Mouse (Mus musculus) stomach, embryonic 16.5 days (tissue): ENCODE measurements at regions not wholly inside any gene's neighbourhood (a gene's known extent, or its start where the extent isn't known, plus 50 kb on each side); places are given as distances from the start of the nearest gene placed in this dataset.
A peak's percentile ranks its signal among the peaks of the same experiment; 100 is the strongest.

Experiments used
- ATAC-seq: fragments of 200-750 bp; cut with Nextera tagmentation; 2 replicates; pipeline ENCODE4 v1.8.0; 2017; ENCODE audit warnings: moderate number of reproducible peaks, moderate TSS enrichment; ENCODE audit not compliant: insufficient read depth, low FRiP score
- H3K27ac ChIP-seq: fragments of 300-500 bp; sonication (generic); 2 replicates; pipeline ENCODE4 v1.5.1; 2014; ENCODE audit warnings: low read length
- H3K27me3 ChIP-seq: fragments of 300-500 bp; sonication (generic); 2 replicates; pipeline ENCODE4 v1.6.1; 2014; ENCODE audit warnings: low read length, control low read depth, mixed read lengths; ENCODE audit not compliant: control insufficient read depth, insufficient read depth
- H3K36me3 ChIP-seq: fragments of 300-500 bp; sonication (generic); 2 replicates; pipeline ENCODE4 v1.6.1; 2014; ENCODE audit warnings: low read length; ENCODE audit not compliant: control insufficient read depth, insufficient read depth
- H3K4me1 ChIP-seq: fragments of 300-500 bp; sonication (generic); 2 replicates; pipeline ENCODE4 v1.6.1; 2014; ENCODE audit warnings: low read length, control low read depth, mixed read lengths; ENCODE audit not compliant: control insufficient read depth, insufficient read depth
- H3K4me2 ChIP-seq: fragments of 300-500 bp; sonication (generic); 2 replicates; pipeline ENCODE4 v1.6.1; 2014; ENCODE audit warnings: low read depth, low read length, mixed read lengths
- H3K4me3 ChIP-seq: fragments of 300-500 bp; sonication (generic); replicated peaks from 2 replicates; pipeline ENCODE4 v1.5.1; 2014; ENCODE audit warnings: mild to moderate bottlenecking, low read length
- H3K9ac ChIP-seq: fragments of 300-500 bp; sonication (generic); 2 replicates; pipeline ENCODE4 v1.6.1; 2014; ENCODE audit warnings: low read length
- H3K9me3 ChIP-seq: fragments of 300-500 bp; sonication (generic); replicated peaks from 2 replicates; pipeline ENCODE4 v1.6.1; 2016; ENCODE audit warnings: low read length, control low read depth; ENCODE audit not compliant: control insufficient read depth
- WGBS: fragments of 180-500 bp; shearing (Covaris S2); extraction: QIAGEN DNeasy Blood & Tissue Kit; methylation state at CpG from one replicate; pipeline ENCODE4 v1.1.7; 2014; 5-methylcytosine and 5-hydroxymethylcytosine counted together

DNA sequence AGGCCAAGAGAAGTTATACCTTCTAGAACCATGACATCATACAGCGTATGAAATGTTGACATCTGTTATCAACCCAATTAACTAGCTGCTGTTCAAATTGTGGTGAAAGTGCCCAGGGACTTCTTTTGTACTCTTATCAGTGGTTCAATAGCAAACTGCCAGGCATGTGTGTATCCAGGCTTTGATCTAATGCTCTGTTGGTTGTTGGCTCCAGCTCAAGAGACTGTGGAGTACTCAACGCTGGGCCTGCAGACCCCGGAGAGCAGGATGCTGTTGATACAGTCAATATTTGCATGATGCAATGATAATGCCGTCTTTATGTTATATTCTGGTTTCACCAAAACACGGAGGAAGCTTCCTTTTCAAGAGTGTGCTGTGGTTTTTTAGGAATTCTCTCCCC lies 102.9 kb downstream of the Mbip start:
- H3K4me1 ChIP-seq, result no peaks in the 10 kb centered on the region
- 59% methylated on average over 5 of the region's 5 CpGs for WGBS
- peak; percentile 89; the same call in 1 of the 2 replicates for ATAC-seq
- H3K36me3 ChIP-seq, result no peaks in the 10 kb centered on the region
- no peaks in the 10 kb centered on the region for H3K9me3 ChIP-seq
- H3K4me2 ChIP-seq, result no peak overlapping the region
- no peaks in the 10 kb centered on the region for H3K27me3 ChIP-seq
- no peak overlapping the region for H3K27ac ChIP-seq
- no peak overlapping the region for H3K9ac ChIP-seq
- no peak overlapping the region for H3K4me3 ChIP-seq

- no peaks in the 10 kb centered on the region for H3K27me3 ChIP-seq
- no peaks in the 10 kb centered on the region for H3K4me1 ChIP-seq
- no peak overlapping the region for H3K4me3 ChIP-seq
- 43% methylated on average over 5 of the region's 5 CpGs for WGBS
- H3K9me3 ChIP-seq, result no peaks in the 10 kb centered on the region
- H3K27ac ChIP-seq, result no peak overlapping the region
- H3K9ac ChIP-seq, result no peak overlapping the region
- ATAC-seq, result no peak
- H3K4me2 ChIP-seq, result no peak overlapping the region
- H3K36me3 ChIP-seq, result no peaks in the 10 kb centered on the region
Observed at GRCm38 (mm10) chr12:56241735-56242134, 104.0 kb downstream of the Mbip start.

- H3K27ac ChIP-seq, result no peak overlapping the region
Observed at GRCm38 (mm10) chr12:56240206-56240605, 105.5 kb downstream of the Mbip start.

DNA sequence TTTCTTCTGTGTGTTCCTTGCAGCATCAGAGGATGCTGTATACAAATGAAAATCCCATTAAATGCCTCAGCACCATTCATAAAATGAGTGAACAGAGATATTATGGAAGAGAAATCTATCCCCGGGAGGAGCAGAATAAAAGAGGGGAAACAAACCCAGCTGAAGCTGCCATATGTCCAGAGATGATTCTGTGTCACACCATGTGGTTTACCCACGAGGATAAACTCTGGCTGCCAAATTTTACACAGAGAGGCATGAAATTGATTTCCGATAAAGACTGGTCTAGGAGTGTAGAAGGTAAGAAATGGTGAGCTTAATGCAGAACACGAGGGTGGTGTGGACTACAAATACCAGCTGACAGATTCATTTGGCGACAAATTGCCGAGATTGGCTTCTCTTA lies 111.1 kb downstream of the Mbip start:
- 65% methylated on average over 6 of the region's 6 CpGs for WGBS

More at GRCm38 (mm10) chr12:56240206-56240605, 105.5 kb downstream of the Mbip start:
- Histone ChIP-seq H3K36me3 (no peaks in the 10 kb centered on the region), H3K27me3 (no peaks in the 10 kb centered on the region), H3K4me3 (no peak overlapping the region), H3K9ac (no peak overlapping the region), H3K9me3 (no peaks in the 10 kb centered on the region), H3K4me2 (no peak overlapping the region), H3K4me1 (no peaks in the 10 kb centered on the region)
- WGBS, result 21% methylated on average over 12 of the region's 12 CpGs
- no peak for ATAC-seq

GRCm38 (mm10) chr12:56233209-56233608 lies 112.5 kb downstream of the Mbip start:
- Histone ChIP-seq H3K9me3 (no peaks in the 10 kb centered on the region), H3K27ac (no peak overlapping the region), H3K4me1 (no peaks in the 10 kb centered on the region), H3K4me2 (no peak overlapping the region), H3K9ac (no peak overlapping the region), H3K36me3 (no peaks in the 10 kb centered on the region), H3K4me3 (no peak overlapping the region), H3K27me3 (no peaks in the 10 kb centered on the region)
- ATAC-seq, result no peak

More for the DNA sequence above, 111.1 kb downstream of the Mbip start:
- no peak for ATAC-seq
- Histone ChIP-seq H3K4me3 (no peak overlapping the region), H3K4me1 (no peaks in the 10 kb centered on the region), H3K9ac (no peak overlapping the region), H3K4me2 (no peak overlapping the region), H3K27ac (no peak overlapping the region), H3K9me3 (no peaks in the 10 kb centered on the region), H3K27me3 (no peaks in the 10 kb centered on the region), H3K36me3 (no peaks in the 10 kb centered on the region)

- Histone ChIP-seq H3K4me3 (no peak overlapping the region), H3K4me2 (no peak overlapping the region), H3K27ac (no peak overlapping the region), H3K27me3 (no peaks in the 10 kb centered on the region), H3K9ac (no peak overlapping the region), H3K4me1 (no peaks in the 10 kb centered on the region), H3K36me3 (no peaks in the 10 kb centered on the region), H3K9me3 (no peaks in the 10 kb centered on the region)
- no peak for ATAC-seq
- 69% methylated on average over 3 of the region's 3 CpGs for WGBS
Observed at GRCm38 (mm10) chr12:56224142-56224895, 121.4 kb downstream of the Mbip start.

- Histone ChIP-seq H3K9me3 (no peaks in the 10 kb centered on the region), H3K36me3 (no peaks in the 10 kb centered on the region), H3K27ac (no peak overlapping the region), H3K9ac (no peak overlapping the region), H3K4me3 (no peak overlapping the region), H3K27me3 (no peaks in the 10 kb centered on the region), H3K4me2 (no peak overlapping the region), H3K4me1 (no peaks in the 10 kb centered on the region)
- no peak for ATAC-seq
- WGBS, result 62% methylated on average over 3 of the region's 3 CpGs
Observed at GRCm38 (mm10) chr12:56193524-56193923, 152.2 kb downstream of the Mbip start.

DNA sequence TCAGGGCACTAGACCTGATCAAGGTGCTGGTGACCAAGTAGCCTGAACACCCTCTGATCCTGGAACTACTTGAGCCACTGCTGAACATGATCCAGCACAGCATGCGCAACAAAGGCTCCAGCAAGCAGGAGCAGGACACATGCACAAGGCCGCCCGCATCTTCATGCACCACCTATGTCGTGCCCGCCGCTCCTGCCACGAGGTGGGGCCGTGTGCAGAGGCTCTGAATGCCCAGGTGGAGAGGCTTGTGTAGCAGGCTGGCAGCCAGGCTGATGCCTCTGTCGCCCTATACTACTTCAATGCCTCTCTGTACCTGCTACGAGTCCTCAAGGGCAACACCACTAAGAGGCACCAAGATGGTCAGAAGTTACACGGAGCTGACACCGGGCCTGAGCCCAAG lies 156.1 kb downstream of the Mbip start:
- no peak for ATAC-seq
- H3K36me3 ChIP-seq, result no peaks in the 10 kb centered on the region
- 94% methylated on average over 12 of the region's 12 CpGs for WGBS

DNA sequence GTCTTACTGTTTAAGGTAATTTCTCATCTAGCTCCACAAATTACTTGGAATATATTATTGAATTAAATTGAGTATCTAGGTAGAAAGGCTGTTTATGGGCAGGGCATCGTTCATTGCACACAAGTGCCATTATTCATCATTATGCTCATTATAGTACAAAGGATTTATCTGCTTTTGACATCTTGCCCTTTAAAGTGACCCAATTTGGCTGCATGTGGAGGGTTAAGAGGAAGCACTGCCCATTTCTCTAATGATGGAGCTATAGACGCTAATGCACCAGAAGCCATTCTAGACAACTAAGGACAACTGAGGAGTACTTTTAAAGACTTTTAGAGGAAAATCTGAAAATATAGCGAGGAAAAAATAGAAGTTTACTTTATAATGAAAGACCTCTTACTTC lies 185.0 kb downstream of the Mbip start:
- H3K36me3 ChIP-seq, result no peaks in the 10 kb centered on the region
- no peak overlapping the region for H3K9ac ChIP-seq
- WGBS, result 68% methylated on average over 3 of the region's 3 CpGs
- H3K27me3 ChIP-seq, result no peaks in the 10 kb centered on the region
- H3K9me3 ChIP-seq, result no peaks in the 10 kb centered on the region
- H3K27ac ChIP-seq, result no peak overlapping the region
- H3K4me1 ChIP-seq, result no peaks in the 10 kb centered on the region
- ATAC-seq, result no peak
- H3K4me3 ChIP-seq, result no peak overlapping the region
- no peak overlapping the region for H3K4me2 ChIP-seq

More for the DNA sequence above, 156.1 kb downstream of the Mbip start:
- H3K4me2 ChIP-seq, result no peak overlapping the region
- no peak overlapping the region for H3K4me3 ChIP-seq
- H3K4me1 ChIP-seq, result no peaks in the 10 kb centered on the region
- H3K27ac ChIP-seq, result no peak overlapping the region
- H3K9ac ChIP-seq, result no peak overlapping the region
- no peaks in the 10 kb centered on the region for H3K9me3 ChIP-seq
- no peaks in the 10 kb centered on the region for H3K27me3 ChIP-seq
